Mouse (Mus musculus): ENCODE measurements around the gene Dusp5. TPM values are rescaled to one million over a fixed set of nuclear protein-coding genes. Genes with fewer than 3 reads are reported as not detected.

The Dusp5 gene
- 105 and 120 TPM in 2 replicates for total RNA-seq (2023)

DNA sequence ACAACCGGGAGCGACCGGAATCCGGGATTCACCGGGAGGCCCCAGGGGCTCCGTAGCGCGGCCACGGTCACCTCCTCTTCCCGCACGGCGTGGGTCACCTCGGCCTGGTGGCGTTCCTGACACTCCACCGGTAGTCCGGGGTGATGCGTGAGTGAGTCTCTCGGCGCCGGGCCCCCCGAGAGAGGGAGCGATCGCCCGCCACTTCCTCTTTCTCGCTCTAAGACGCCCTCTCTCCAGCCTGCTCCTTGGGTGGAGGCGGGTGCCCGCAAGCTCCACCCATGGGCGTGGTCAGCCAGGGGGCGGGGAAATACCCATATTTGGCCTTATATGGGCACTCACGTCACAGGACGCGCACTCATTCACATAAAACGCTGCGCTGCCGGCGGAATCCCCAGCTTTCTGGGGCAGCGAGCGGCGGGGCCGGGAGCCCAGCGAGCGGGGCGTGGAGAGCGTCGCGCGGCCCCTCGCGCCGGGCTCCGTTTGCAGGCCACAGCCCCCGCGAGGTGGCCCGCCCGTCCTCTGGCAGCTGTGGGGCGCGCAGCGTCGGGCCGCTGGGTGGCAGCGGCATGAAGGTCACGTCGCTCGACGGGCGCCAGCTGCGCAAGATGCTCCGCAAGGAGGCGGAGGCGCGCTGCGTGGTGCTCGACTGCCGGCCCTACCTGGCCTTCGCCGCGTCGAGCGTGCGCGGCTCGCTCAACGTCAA lies at the start of gene Dusp5:
Dusp5 (plus strand) TSS at position 358 of the 703 bp plus-strand sequence.

DNA sequence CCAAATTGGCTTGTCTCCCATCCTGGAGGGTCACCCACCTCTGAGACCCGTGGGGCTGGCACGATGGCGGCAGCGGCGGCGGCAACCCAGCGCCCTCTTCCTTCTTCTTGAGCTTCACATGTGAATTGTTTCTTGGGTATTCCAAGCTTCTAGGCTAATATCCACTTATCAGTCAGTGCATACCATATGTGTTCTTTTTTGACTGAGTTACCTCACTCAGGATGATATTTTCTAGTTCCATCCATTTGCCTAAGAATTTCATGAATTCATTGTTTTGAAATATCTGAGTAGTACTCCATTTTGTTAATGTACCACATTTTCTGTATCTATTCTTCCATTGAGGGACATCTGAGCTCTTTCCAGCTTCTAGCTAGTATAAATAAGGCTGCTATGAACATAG lies 60.1 kb downstream of the Dusp5 start, which contains the start of gene Nutf2-ps1:
Nutf2-ps1 (minus strand) TSS at position 101 of the 400 bp plus-strand sequence.

Other genes starting within 250 kb of the Dusp5 start
- 96.0 and 98.9 TPM in 2 replicates for gene Mxi1, start 218.6 kb upstream of the Dusp5 start, total RNA-seq (2023)
- not detected in 2 replicates for gene Gm10197, start 157.3 kb upstream of the Dusp5 start, total RNA-seq (2023)
- gene Smndc1, start 138.5 kb upstream of the Dusp5 start, total RNA-seq (2023) = 117 and 123 TPM in 2 replicates
- 7.6 and 25.2 TPM in 2 replicates for gene Nutf2-ps1, start 60.0 kb downstream of the Dusp5 start, total RNA-seq (2023)
- 34.9 and 38.9 TPM in 2 replicates for gene Smc3, start 71.3 kb downstream of the Dusp5 start, total RNA-seq (2023)
- not detected in 2 replicates for gene Rbm20, start 148.2 kb downstream of the Dusp5 start, total RNA-seq (2023)